Mouse (Mus musculus): ENCODE data around the gene Camta1.

- TF ChIP-seq CTCF (IDR thresholded peaks at IDR 0.05; ENCODE audit: low read depth) (no peak), EP300 (optimal IDR thresholded peaks at IDR 0.05) (no peak)
Observed at GRCm38 (mm10) chr4:151817981-151818766, 43.5 kb downstream of the Camta1 start.

All from stomach, postnatal 0 days (tissue).